Mouse (Mus musculus) forebrain, embryonic 16.5 days (tissue): ENCODE results near the gene Anxa6. TPM values are rescaled to one million over a fixed set of nuclear protein-coding genes. Genes with fewer than 3 reads are reported as not detected.
A peak's percentile ranks its signal among the peaks of the same experiment; 100 is the strongest.
"Not testable (repeated sequence)": the region's sequence is repeated elsewhere in the genome, so short reads cannot be mapped to it uniquely, and the experiment has no call there.

Source experiments
- ATAC-seq: fragments of 200-750 bp; cut with Nextera tagmentation; 2 replicates; pipeline ENCODE4 v1.8.0; 2017; ENCODE audit warnings: mild to moderate bottlenecking, moderate library complexity
- H3K27ac ChIP-seq: fragments of 300-500 bp; sonication (generic); 2 replicates; pipeline ENCODE4 v1.5.1; 2014; ENCODE audit warnings: low read length, control low read depth
- H3K27me3 ChIP-seq: fragments of 300-500 bp; sonication (generic); replicated peaks from 2 replicates; pipeline ENCODE4 v1.6.1; 2014; ENCODE audit warnings: low read length; ENCODE audit not compliant: control insufficient read depth, insufficient read depth
- H3K36me3 ChIP-seq: fragments of 300-500 bp; sonication (generic); 2 replicates; pipeline ENCODE4 v1.6.1; 2014; ENCODE audit not compliant: control insufficient read depth, insufficient read depth
- H3K4me1 ChIP-seq: fragments of 300-500 bp; sonication (generic); replicated peaks from 2 replicates; pipeline ENCODE4 v1.6.1; 2014; ENCODE audit warnings: low read length; ENCODE audit not compliant: control insufficient read depth, insufficient read depth
- H3K4me2 ChIP-seq: fragments of 300-500 bp; sonication (generic); 2 replicates; pipeline ENCODE4 v1.6.1; 2014; ENCODE audit warnings: mild to moderate bottlenecking, low read length, control low read depth
- H3K4me3 ChIP-seq: fragments of 300-500 bp; sonication (generic); replicated peaks from 2 replicates; pipeline ENCODE4 v1.5.1; 2014; ENCODE audit warnings: mild to moderate bottlenecking, low read length, control low read depth
- H3K9ac ChIP-seq: fragments of 300-500 bp; sonication (generic); replicated peaks from 2 replicates; pipeline ENCODE4 v1.6.1; 2014; ENCODE audit warnings: low read depth, low read length, control low read depth
- H3K9me3 ChIP-seq: fragments of 300-500 bp; sonication (generic); 2 replicates; pipeline ENCODE4 v1.6.1; 2016; ENCODE audit warnings: low read length; ENCODE audit not compliant: control insufficient read depth
- WGBS: fragments of 180-500 bp; shearing (Covaris S2); extraction: QIAGEN DNeasy Blood & Tissue Kit; methylation state at CpG from one replicate; pipeline ENCODE4 v1.1.7; 2014; 5-methylcytosine and 5-hydroxymethylcytosine counted together
- polyA plus RNA-seq: library from polyadenylated mRNA; unstranded; fragments of >200 nt; fragmentation: Nextera tagmentation; extraction: Ambion mirVana; gene quantifications from 2 replicates; pipeline ENCODE4 v1.2.1, GENCODE M21; 2015

The Anxa6 gene
- polyA plus RNA-seq, 1 experiment from 2014 or later, result 40.9 TPM

DNA sequence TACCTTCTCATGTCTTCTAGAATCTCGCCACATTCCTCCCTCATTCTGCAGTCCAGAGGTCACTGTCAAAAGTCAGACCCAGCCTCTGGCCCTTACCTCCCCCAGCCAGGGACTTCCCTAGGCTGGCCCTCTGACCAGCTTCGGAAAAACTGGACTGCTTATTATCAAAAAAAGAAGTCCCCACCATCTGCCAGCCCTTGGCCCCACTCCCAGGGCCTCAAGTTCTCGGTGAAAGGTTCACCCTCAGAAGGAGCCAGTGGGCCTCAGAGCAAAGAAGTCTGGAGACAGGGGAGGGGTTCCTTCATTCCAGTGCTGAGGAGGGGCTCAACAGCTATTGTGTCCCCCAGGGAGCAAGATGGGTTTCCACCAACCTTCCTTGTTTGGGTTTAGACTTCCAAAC is 71.3 kb downstream of the Anxa6 start:
- H3K9me3 ChIP-seq, result no peaks in the 10 kb centered on the region
- no peak overlapping the region for H3K27ac ChIP-seq
- no peaks in the 10 kb centered on the region for H3K4me1 ChIP-seq
- H3K4me3 ChIP-seq, result no peak overlapping the region
- H3K4me2 ChIP-seq, result no peak overlapping the region
- no peak overlapping the region for H3K9ac ChIP-seq
- H3K36me3 ChIP-seq, result no peaks in the 10 kb centered on the region
- H3K27me3 ChIP-seq, result no peaks in the 10 kb centered on the region
- no peak for ATAC-seq
- 52% methylated on average over 3 of the region's 3 CpGs for WGBS

DNA sequence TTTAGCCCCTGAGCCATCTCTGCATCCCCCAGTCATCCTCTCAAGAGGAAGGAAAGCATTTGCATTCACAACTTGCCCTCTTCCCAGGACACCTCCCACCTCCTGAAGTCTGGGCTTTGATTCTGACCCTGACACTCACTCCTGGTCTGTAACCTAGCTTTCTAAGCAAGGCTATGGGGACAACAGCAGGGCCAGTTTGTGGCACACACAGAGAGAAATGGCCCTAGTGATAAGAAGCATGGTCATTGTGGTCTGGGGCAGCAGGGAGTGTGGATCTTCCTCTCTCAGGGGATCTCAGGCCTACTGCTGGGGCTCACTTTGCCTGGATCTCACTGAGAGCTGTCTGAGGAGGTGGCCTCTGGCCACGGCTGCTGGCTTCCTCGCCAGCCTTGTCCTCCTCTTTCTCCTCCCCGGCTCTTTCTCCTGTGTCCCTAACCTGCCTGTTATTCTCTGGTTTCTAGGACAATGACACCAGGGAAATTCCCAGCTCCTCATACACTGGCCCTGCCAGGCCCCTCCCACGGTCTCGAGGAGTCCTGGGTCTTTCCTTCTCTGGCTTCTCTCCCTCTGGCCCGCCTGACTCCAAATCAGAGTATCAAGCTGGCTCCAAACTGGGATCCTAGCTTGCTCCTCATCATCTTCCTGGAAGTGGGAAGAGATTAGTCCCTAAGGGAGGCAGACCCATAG is 71.9 kb downstream of the Anxa6 start:
- Histone ChIP-seq H3K4me2 (no peak overlapping the region), H3K36me3 (no peaks in the 10 kb centered on the region)
- WGBS, result 79% methylated on average over 6 of the region's 6 CpGs

GRCm38 (mm10) chr11:54960251-54960650 is 73.0 kb downstream of the Anxa6 start:
- H3K4me3 ChIP-seq, result no peak overlapping the region
- WGBS, result 83% methylated on average over 6 of the region's 6 CpGs
- H3K36me3 ChIP-seq, result no peaks in the 10 kb centered on the region
- H3K9me3 ChIP-seq, result no peaks in the 10 kb centered on the region
- H3K4me1 ChIP-seq, result no peaks in the 10 kb centered on the region
- no peak overlapping the region for H3K27ac ChIP-seq
- H3K9ac ChIP-seq, result no peak overlapping the region
- H3K27me3 ChIP-seq, result no peaks in the 10 kb centered on the region
- H3K4me2 ChIP-seq, result no peak overlapping the region
- no peak for ATAC-seq

More for the DNA sequence above, 71.9 kb downstream of the Anxa6 start:
- Histone ChIP-seq H3K27ac (no peak overlapping the region), H3K4me1 (no peaks in the 10 kb centered on the region), H3K9me3 (no peaks in the 10 kb centered on the region), H3K4me3 (no peak overlapping the region), H3K9ac (no peak overlapping the region), H3K27me3 (no peaks in the 10 kb centered on the region)
- no peak for ATAC-seq

DNA sequence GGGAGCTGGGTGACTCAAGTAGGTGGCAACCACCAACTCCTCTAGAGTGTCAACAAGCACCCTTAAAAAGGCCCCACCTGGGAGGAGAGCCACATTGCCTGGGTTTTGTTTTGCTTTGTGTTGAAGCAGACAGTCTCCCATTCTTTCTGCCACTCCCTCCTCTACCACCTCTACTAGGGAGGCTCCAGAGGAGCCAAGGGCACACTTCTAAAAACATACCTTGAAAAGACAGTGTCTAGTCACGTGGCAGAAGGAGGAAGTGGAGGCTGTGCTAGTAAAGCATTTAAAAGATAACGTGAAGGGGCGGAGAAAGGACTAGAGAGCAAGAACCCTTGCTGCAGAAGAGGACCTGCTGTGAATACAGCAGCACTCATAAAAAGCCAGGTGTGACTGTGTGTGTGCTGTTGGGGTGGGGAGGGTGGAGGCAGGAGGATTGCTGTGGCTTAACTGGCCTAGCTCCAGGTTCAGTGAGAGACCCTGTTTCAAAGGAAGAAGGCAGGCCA is 74.6 kb downstream of the Anxa6 start:
- Histone ChIP-seq H3K4me1 (peaks cover 5% of the 10 kb centered on the region; the same call in 1 of the 2 replicates), H3K27me3 (no peaks in the 10 kb centered on the region), H3K27ac (no peak overlapping the region), H3K9me3 (no peaks in the 10 kb centered on the region), H3K9ac (no peak overlapping the region), H3K4me2 (no peak overlapping the region), H3K36me3 (no peaks in the 10 kb centered on the region), H3K4me3 (no peak overlapping the region)
- 59% methylated on average over 3 of the region's 3 CpGs for WGBS
- no peak for ATAC-seq

DNA sequence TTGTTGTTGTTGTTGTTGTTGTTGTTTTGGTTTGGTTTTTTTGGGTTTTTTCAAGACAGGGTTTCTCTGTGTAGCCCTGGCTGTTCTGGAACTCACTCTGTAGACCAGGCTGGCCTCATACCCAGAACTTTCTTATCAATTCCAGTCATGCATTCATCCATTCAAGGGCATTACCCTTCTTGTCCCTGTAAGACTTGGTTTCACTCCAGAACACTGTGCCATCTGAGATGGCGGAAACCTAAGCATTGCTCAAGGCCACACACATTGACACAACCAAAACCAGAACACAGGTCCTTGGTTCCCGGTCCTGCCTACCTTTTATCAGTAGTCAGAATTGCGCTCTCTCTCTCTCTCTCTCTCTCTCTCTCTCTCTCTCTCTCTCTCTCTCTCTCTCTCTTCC is 75.5 kb downstream of the Anxa6 start:
- H3K9ac ChIP-seq, H3K36me3 ChIP-seq, ATAC-seq, H3K4me2 ChIP-seq, H3K27me3 ChIP-seq, H3K9me3 ChIP-seq, H3K4me3 ChIP-seq, H3K4me1 ChIP-seq, H3K27ac ChIP-seq: not testable (repeated sequence)
- 89% methylated on average over 3 of the region's 3 CpGs for WGBS

DNA sequence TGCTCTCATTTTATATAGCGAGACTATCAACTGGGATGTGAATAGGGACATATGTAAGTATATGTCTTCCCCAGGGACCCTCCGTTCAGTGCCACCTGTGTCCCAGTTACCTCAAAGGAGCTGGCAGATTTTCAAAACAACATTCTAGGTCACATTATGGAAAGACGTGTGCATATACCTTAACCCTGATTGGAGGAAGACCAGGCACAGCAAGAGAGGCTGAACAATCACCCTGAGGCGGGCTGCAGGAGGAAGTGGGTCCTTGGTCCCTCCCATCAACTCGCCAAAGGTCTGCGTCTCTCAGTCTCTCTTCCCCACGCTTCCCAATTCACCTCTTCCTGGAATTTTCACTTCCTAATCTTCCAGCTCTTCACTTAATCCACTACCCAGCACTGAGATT is 76.3 kb downstream of the Anxa6 start:
- H3K4me1 ChIP-seq, result peaks cover 5% of the 10 kb centered on the region; the same call in 1 of the 2 replicates
- no peaks in the 10 kb centered on the region for H3K27me3 ChIP-seq
- no peak for ATAC-seq
- WGBS, result 67% methylated on average over 7 of the region's 7 CpGs
- H3K4me3 ChIP-seq, result no peak overlapping the region
- H3K4me2 ChIP-seq, result no peak overlapping the region
- H3K27ac ChIP-seq, result no peak overlapping the region
- H3K9me3 ChIP-seq, result no peaks in the 10 kb centered on the region
- H3K36me3 ChIP-seq, result no peaks in the 10 kb centered on the region
- H3K9ac ChIP-seq, result no peak overlapping the region

DNA sequence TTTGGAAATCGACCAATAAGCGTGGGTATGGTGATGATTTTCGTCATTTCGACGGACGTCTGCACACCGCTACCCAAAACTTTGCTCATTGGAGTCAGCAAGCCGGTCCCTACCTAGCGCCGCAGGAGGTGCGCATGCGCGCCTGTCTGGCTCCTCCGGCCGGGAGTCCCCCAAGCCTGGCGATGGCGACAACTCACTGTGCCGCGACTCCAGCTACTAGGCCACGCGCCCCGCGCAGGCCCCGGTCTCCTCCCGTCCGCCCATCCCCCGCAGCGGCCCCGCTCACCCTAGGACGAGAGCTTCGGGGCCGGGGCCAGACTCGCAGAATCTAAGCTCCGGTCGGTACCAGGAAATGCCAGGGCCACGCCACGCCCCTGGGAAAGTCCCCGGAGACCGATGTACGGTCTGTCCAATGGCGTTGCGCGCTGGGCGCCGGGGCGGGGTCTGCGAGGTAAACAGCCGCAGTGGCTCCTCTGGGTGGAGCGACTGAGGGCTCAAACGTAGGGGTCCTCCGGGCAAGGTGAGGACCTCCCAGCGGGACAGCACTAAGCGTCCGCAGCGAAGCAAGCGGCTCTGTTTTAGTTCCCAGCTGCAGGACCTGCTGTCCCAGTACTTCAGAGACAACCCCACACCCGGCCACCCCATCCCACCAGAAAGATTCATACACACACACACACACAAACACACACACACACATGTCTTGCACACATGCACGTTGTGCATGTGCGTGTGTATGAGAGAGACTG is 77.3 kb downstream of the Anxa6 start:
- WGBS, result under 1% methylated on average over 59 of the region's 59 CpGs
- peak overlapping the region; percentile 91 for H3K9ac ChIP-seq
- peak overlapping the region; percentile 66 for H3K4me2 ChIP-seq
- H3K4me3 ChIP-seq, result peak overlapping the region; percentile 87
- no peaks in the 10 kb centered on the region for H3K27me3 ChIP-seq
- peak; percentile 100 for ATAC-seq
- H3K4me1 ChIP-seq, result peaks cover 5% of the 10 kb centered on the region; the same call in 1 of the 2 replicates
- H3K36me3 ChIP-seq, result no peaks in the 10 kb centered on the region
- peak overlapping the region; percentile 83 for H3K27ac ChIP-seq
- H3K9me3 ChIP-seq, result no peaks in the 10 kb centered on the region

GRCm38 (mm10) chr11:54955400-54955734 is 77.9 kb downstream of the Anxa6 start:
- H3K27ac ChIP-seq, result peak overlapping the region; percentile 83; the same call in 1 of the 2 replicates

DNA sequence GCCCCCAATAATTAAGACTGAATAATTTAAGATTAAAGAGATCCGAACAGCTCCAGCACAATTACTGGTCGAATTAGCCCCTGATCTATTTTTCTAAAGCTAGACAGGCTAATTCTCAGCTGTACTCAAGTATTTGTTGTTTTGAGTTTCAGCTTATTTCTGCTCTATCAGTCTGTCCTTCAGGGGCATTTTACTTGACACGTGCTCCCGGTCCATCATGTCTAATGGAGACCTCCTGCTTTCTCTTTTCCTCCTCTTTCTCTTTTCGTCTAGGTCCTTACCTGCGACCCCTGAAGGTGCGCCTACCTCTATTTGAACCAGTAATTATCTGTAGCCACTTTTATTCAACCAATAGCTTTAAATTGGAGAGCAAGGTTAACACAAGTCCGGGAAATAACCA is 78.5 kb downstream of the Anxa6 start:
- no peaks in the 10 kb centered on the region for H3K9me3 ChIP-seq
- no peaks in the 10 kb centered on the region for H3K36me3 ChIP-seq
- H3K4me1 ChIP-seq, result peaks cover 5% of the 10 kb centered on the region; the same call in 1 of the 2 replicates
- no peak overlapping the region for H3K4me3 ChIP-seq
- no peak overlapping the region for H3K9ac ChIP-seq
- H3K27ac ChIP-seq, result no peak overlapping the region
- H3K27me3 ChIP-seq, result no peaks in the 10 kb centered on the region
- 65% methylated on average over 8 of the region's 8 CpGs for WGBS
- no peak overlapping the region for H3K4me2 ChIP-seq
- ATAC-seq, result no peak

More at GRCm38 (mm10) chr11:54955400-54955734, 77.9 kb downstream of the Anxa6 start:
- WGBS, result 47% methylated on average over 10 of the region's 10 CpGs
- not testable (repeated sequence) for H3K27me3 ChIP-seq, H3K4me1 ChIP-seq, ATAC-seq, H3K9me3 ChIP-seq, H3K36me3 ChIP-seq
- peak overlapping the region; percentile 91 for H3K9ac ChIP-seq
- H3K4me3 ChIP-seq, result peak overlapping the region; percentile 87
- peak overlapping the region; percentile 66 for H3K4me2 ChIP-seq
